Mouse (Mus musculus) heart, embryonic 10.5 days (tissue): Measurements from ENCODE around the gene Dgkd. TPM values are rescaled to one million over a fixed set of nuclear protein-coding genes. Genes with fewer than 3 reads are reported as not detected.
A peak's percentile ranks its signal among the peaks of the same experiment; 100 is the strongest.

Experiments
- DNase-seq: peaks from one replicate; pipeline ENCODE4 v3.0.0-alpha.2; 2017; ENCODE audit warnings: low spot score
- H3K27ac ChIP-seq: fragments of 300-500 bp; sonication (generic); 2 replicates; pipeline ENCODE4 v1.5.1; 2016; ENCODE audit warnings: mild to moderate bottlenecking
- H3K27me3 ChIP-seq: fragments of 300-500 bp; sonication (generic); 2 replicates; pipeline ENCODE4 v1.6.1; 2016; ENCODE audit warnings: mild to moderate bottlenecking; ENCODE audit not compliant: poor library complexity, insufficient read depth, severe bottlenecking
- H3K36me3 ChIP-seq: fragments of 300-500 bp; sonication (generic); 2 replicates; pipeline ENCODE4 v1.6.1; 2016; ENCODE audit warnings: mild to moderate bottlenecking, moderate library complexity
- H3K4me1 ChIP-seq: fragments of 300-500 bp; sonication (generic); 2 replicates; pipeline ENCODE4 v1.6.1; 2016; ENCODE audit warnings: mild to moderate bottlenecking
- H3K4me3 ChIP-seq: fragments of 300-500 bp; sonication (generic); 2 replicates; pipeline ENCODE4 v1.5.1; 2016; ENCODE audit warnings: mild to moderate bottlenecking, moderate library complexity
- H3K9me3 ChIP-seq: fragments of 300-500 bp; sonication (generic); 2 replicates; pipeline ENCODE4 v1.6.1; 2016; ENCODE audit warnings: mild to moderate bottlenecking, moderate library complexity
- WGBS: fragments of 180-500 bp; shearing (Covaris S2); methylation state at CpG from one replicate; pipeline ENCODE4 v1.1.7; 2016; 5-methylcytosine and 5-hydroxymethylcytosine counted together
- polyA plus RNA-seq: library from polyadenylated mRNA; unstranded; fragments of >200 nt; fragmentation: Nextera tagmentation; extraction: Ambion mirVana; gene quantifications from 2 replicates; pipeline ENCODE4 v1.2.1, GENCODE M21; 2016

Dgkd gene
- polyA plus RNA-seq, 1 experiment from 2014 or later: 26.6 TPM

- no peak overlapping the region for H3K4me3 ChIP-seq
- 44% methylated on average over 2 of the region's 2 CpGs for WGBS
- no peaks in the 10 kb centered on the region for H3K27me3 ChIP-seq
- peak overlapping the region; percentile 73 for H3K27ac ChIP-seq
- peaks cover 18% of the 10 kb centered on the region for H3K4me1 ChIP-seq
- DNase-seq: peak; percentile 88
- H3K9me3 ChIP-seq: no peaks in the 10 kb centered on the region
- peaks cover 55% of the 10 kb centered on the region for H3K36me3 ChIP-seq
Observed at GRCm38 (mm10) chr1:87961459-87962167, 108.5 kb downstream of the Dgkd start.

GRCm38 (mm10) chr1:87970381-87970780 lies 117.3 kb downstream of the Dgkd start:
- DNase-seq: no peak
- Histone ChIP-seq H3K9me3 (no peaks in the 10 kb centered on the region), H3K27ac (no peak overlapping the region), H3K27me3 (no peaks in the 10 kb centered on the region), H3K4me1 (no peaks in the 10 kb centered on the region), H3K4me3 (no peak overlapping the region), H3K36me3 (peaks cover 45% of the 10 kb centered on the region)
- WGBS: 77% methylated on average over 4 of the region's 4 CpGs

GRCm38 (mm10) chr1:87982291-87982690 lies 129.2 kb downstream of the Dgkd start:
- Histone ChIP-seq H3K9me3 (no peaks in the 10 kb centered on the region), H3K27ac (no peak overlapping the region), H3K27me3 (no peaks in the 10 kb centered on the region), H3K4me1 (no peaks in the 10 kb centered on the region), H3K4me3 (no peak overlapping the region), H3K36me3 (peaks cover 90% of the 10 kb centered on the region)
- 85% methylated on average over 4 of the region's 4 CpGs for WGBS
- no peak for DNase-seq

GRCm38 (mm10) chr1:87992716-87993115 lies 139.6 kb downstream of the Dgkd start:
- Histone ChIP-seq H3K9me3 (no peaks in the 10 kb centered on the region), H3K27me3 (no peaks in the 10 kb centered on the region), H3K4me1 (no peaks in the 10 kb centered on the region), H3K36me3 (peaks cover 95% of the 10 kb centered on the region), H3K27ac (no peak overlapping the region), H3K4me3 (no peak overlapping the region)
- DNase-seq: no peak
- WGBS: 83% methylated on average over 2 of the region's 2 CpGs

Other genes with a start within 250 kb of the Dgkd start
- 5.1 and 6.0 TPM in 2 replicates for gene Inpp5d, start 233.0 kb upstream of the Dgkd start, polyA plus RNA-seq
- gene Atg16l1, start 97.4 kb upstream of the Dgkd start, polyA plus RNA-seq: 32.1 and 33.5 TPM in 2 replicates
- 1.9 and 2.0 TPM in 2 replicates for gene Sag, start 49.6 kb upstream of the Dgkd start, polyA plus RNA-seq
- 33.5 and 34.5 TPM in 2 replicates for gene Usp40, start 155.3 kb downstream of the Dgkd start, polyA plus RNA-seq
- not detected in 2 replicates for gene Ugt1a10, start 202.1 kb downstream of the Dgkd start, polyA plus RNA-seq
- not detected in 2 replicates for gene Ugt1a9, start 217.5 kb downstream of the Dgkd start, polyA plus RNA-seq
- not detected in 2 replicates for gene Ugt1a8, start 234.5 kb downstream of the Dgkd start, polyA plus RNA-seq
- 0.30 and 0.79 TPM in 2 replicates for gene Ugt1a7c, start 241.8 kb downstream of the Dgkd start, polyA plus RNA-seq
- not detected in 2 replicates for gene Ugt1a6b, start 250.0 kb downstream of the Dgkd start, polyA plus RNA-seq